Mouse (Mus musculus) embryo, embryonic 11 days (tissue): ENCODE results near the gene Bag6.

Experiments used
- DNase-seq: peaks from one replicate; pipeline ENCODE4 v3.0.0-alpha.2; 2015

Bag6 gene

GRCm38 (mm10) chr17:35196321-35196641 is 61.3 kb downstream of the Bag6 start:
- no peak for DNase-seq
